Mouse (Mus musculus): Measurements from ENCODE around the gene Ccdc14.

DNA sequence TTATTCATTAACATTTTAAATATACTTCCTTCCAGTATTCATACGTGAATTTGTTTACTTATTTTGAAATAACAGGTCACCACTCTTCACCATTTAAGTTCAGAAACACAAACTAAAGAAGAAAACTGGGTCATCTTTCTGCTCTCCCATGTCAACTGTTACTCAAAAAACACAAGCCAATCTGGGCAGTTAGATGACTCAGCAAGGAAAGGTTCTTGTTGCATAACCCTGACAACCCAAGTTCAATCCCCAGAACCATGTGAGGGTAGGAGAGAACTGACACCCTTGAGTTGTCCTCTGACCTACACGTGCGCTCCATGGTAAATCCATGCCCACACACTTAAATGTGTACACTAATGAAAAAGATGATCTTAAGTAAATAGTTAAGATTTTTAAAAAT, 34.7 kb downstream of the Ccdc14 start:
- TF ChIP-seq MXI1 (IDR thresholded peaks at IDR 0.05; ENCODE audit: low read depth, low read length) (no peak), CTCF (IDR thresholded peaks at IDR 0.05 in 2 of 3, conservative IDR thresholded peaks at IDR 0.05 in 1 of 3; ENCODE audit: control insufficient read depth in 1 of 3, insufficient read depth in 1 of 3, low read depth in 2 of 3, low read length in 3 of 3, poor library complexity in 1 of 3, severe bottlenecking in 1 of 3) (no peak), RCOR1 (IDR thresholded peaks at IDR 0.05; ENCODE audit: low read depth, low read length) (no peak), MAZ (IDR thresholded peaks at IDR 0.05; ENCODE audit: low read depth, low read length) (no peak), ZNF384 (IDR thresholded peaks at IDR 0.05; ENCODE audit: low read depth, low read length) (no peak), NELFE (IDR thresholded peaks at IDR 0.05; ENCODE audit: low read depth, low read length) (no peak), HCFC1 (IDR thresholded peaks at IDR 0.05; ENCODE audit: low read depth, low read length) (no peak), ZKSCAN1 (IDR thresholded peaks at IDR 0.05; ENCODE audit: low read depth, low read length) (no peak), POLR2A (IDR thresholded peaks at IDR 0.05; ENCODE audit: control insufficient read depth in 1 of 2, insufficient read depth in 1 of 2, low read depth in 1 of 2, low read length in 2 of 2, poor library complexity in 1 of 2) (no peak), UBTF (IDR thresholded peaks at IDR 0.05; ENCODE audit: borderline replicate concordance, insufficient read depth, low read depth, low read length) (no peak), EP300 (IDR thresholded peaks at IDR 0.05; ENCODE audit: low read depth in 1 of 2, low read length in 2 of 2) (no peak), MAFK (IDR thresholded peaks at IDR 0.05; ENCODE audit: borderline replicate concordance, low read depth, low read length) (no peak)

Data from MEL (cell line).